Mouse (Mus musculus) C2C12 (cell line): Measurements from ENCODE around the gene Insig2.

Experiments
- CEBPB ChIP-seq: IDR thresholded peaks from one replicate; pipeline ENCODE4 v1.6.1; 2011; ENCODE audit warnings: low read depth, mild to moderate bottlenecking, control low read depth, moderate library complexity
- CTCF ChIP-seq: IDR thresholded peaks from one replicate; pipeline ENCODE4 v1.5.1; 2011; ENCODE audit not compliant: control insufficient read depth, insufficient read depth, insufficient read length
- FOSL1 ChIP-seq: IDR thresholded peaks from one replicate; pipeline ENCODE4 v1.8.0; 2011; ENCODE audit warnings: mild to moderate bottlenecking, low read length; ENCODE audit not compliant: poor library complexity, insufficient read depth, severe bottlenecking
- MAX ChIP-seq: IDR thresholded peaks from one replicate; pipeline ENCODE4 v1.6.1; 2011; ENCODE audit warnings: mild to moderate bottlenecking, control low read depth
- MYOG ChIP-seq: IDR thresholded peaks from one replicate; pipeline ENCODE4 v1.6.1; 2011; ENCODE audit not compliant: control insufficient read depth, insufficient read length; ENCODE audit errors: extremely low read depth
- USF1 ChIP-seq: IDR thresholded peaks from one replicate; pipeline ENCODE4 v1.6.1; 2011; ENCODE audit warnings: low read depth, mild to moderate bottlenecking, control low read depth, moderate library complexity

DNA sequence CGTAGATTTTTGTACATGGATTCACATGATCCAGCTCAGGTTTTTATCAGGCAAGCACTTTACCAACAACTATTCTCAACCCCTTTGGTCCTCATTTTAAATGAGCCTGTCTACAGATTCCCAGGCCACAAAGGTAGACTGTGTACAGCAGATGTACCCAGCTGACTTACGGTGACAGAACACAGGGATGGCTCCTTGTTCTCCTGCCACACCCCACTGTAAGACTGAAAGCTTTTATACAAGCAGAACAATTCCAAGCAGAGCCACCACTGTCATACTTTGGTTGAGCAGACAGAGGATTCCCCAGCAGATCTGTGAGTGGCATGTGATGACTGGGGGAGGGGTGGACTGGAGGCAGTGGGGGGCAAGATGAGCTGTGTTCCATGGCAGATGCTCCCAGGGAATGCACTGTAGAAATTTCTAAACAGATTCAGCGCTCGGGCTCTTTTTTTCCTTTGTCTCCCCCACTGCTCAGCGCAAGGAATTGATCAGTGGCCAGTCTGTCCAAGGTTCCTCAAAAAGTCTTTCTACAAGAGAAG lies 35.6 kb downstream of the Insig2 start:
- TF ChIP-seq USF1 (no peak), CTCF (no peak), FOSL1 (no peak), MAX (no peak), CEBPB (no peak), MYOG (no peak)
